Mouse (Mus musculus) G1E-ER4 (cell line): ENCODE data around the gene Ncor2. TPM values are rescaled to one million over a fixed set of nuclear protein-coding genes. Genes with fewer than 3 reads are reported as not detected.

Experiments
- GATA1 ChIP-seq: IDR thresholded peaks from one replicate; pipeline ENCODE4 v1.8.0; 2012; ENCODE audit warnings: low read length, inconsistent platforms
- polyA plus RNA-seq: library from polyadenylated mRNA; stranded (reverse); fragments of >175 nt; gene quantifications from 2 replicates; pipeline ENCODE4 v1.2.3, GENCODE M21; 2012

Gene Ncor2
- polyA plus RNA-seq, 1 experiment: not detected

DNA sequence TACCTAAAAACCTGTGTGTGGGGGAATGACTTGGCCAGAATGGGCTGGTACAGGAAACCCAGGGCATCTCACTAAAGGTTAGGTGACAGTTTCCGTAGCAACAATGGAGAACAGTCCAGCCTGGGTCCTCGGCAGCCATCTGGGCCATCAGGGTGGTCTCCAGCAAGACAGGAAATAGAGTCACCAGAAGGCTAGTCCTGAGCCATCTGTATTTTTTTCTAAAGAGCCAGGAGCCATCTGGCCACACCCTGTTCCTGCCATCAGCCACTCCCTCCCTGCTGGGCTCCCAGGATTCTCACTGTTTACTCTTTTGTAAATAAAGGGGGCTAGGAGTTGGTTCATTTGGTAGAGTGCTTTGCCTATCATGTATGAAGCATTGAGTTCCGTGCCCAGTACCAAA, 16.1 kb upstream of the Ncor2 start:
- no peak for TF ChIP-seq GATA1

DNA sequence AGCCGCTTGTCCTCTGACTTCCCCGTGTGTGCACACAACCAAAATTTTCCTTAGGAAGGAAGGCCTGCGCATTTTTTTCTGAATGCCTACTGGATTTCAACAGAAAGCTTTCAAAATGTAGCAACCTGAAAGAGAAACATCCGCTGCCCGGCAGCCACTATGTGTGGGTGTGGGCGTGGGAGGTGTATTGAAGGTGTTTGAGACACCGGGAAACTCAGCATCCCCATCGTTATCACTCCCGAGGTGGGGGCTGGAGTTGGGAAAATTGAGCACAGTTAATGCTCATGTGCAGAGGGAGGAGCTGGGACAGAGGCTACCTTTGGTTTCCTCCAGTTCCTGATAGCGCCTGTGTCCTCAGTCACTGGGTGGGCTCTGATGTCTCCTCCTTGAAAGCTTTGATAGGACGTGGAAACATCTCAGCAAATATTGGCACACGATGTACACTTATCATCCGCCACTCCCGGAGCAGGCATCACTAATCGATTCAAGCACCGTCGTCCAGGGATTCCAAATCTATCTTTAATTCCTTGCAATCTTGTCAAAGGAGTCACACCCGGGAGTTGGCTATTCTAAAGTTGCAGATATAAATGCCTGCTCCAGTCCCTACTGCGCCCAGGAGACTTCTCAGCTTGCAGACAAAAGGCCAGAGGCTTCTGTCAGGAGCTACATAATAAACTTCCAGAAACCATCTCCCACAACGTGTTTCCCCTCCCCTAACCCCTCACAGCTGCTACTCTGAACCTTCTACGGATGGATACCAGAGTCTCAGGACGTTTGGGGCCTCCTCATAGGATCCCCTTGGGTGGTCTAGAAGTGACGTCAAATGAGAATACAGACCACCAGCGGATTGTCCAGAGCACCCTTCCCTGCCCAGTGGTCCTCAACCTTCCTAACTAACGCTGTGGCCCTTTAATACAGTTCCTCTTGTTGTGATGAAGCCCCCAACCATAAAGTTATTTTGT, 14.7 kb upstream of the Ncor2 start:
- no peak for TF ChIP-seq GATA1

DNA sequence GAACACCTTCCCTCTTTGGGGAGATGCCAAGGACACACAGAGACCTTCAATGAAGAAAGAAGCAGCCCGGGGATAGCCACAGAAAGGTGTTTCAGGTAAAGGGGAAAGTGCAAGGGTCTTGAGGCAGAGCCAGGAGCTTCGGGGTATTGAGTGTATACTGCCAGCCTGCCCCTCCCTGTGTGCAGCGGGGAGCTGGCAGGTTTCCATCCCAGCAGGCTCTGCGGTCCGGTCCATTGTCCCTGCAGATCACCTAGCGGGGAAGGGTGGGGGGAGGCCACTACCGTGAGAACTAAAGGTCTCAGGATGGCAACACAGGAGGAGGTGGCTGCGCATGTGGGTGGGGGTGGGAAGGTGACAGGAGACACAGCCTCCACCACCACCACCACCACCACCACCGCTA, 12.6 kb upstream of the Ncor2 start:
- no peak for TF ChIP-seq GATA1

DNA sequence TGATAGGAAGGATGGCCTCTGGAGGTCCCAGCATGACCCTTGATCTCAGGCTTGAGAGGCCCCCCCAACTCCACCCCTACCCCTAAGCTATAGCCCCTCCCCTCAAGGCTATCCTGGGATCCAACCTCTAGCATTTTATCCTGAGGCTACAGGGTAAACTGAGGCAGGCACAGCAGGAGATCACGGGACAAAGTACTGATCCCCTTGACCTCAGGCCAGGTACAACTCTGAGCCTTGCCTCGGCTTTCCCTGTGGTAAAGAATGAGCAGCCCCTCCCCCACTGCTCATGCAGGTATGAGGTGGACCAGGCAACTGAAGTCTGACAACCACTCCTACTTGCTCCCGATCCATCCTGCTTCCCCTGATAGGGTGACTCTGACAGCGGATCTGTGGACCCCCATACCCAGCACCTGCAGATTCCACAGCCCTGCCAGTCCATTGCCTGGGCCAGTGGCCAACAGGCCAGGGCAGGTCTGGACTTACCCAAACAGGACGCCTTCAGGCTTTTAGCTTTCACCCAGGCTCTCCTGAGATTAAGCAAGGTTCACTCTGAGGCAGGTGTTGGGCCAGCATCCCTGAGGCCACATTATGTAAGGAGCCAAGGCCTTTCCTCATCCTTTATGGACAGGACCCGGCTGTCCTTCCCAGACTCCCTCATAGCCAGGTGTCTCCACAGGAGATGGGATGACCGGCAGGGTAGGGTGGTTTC, 11.2 kb upstream of the Ncor2 start:
- TF ChIP-seq GATA1: no peak

DNA sequence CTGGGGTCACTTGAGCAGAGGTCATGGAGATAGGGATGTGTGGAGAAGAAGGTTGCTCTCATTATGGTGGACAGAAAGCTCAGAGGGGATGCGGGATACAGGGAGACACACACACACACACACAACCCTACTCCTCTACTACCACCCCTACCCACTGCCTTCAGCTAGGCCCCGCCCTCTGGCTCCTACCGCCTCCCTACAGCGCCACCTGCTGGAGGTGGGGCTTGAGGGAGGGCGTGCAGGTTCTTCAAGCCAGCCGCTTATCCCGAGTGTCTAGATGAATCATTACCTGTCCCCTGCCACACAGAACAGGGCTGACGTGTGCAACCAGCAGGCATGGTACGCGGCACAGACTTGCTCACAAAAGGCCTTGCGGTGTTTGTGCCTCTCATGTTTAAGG, 10.6 kb upstream of the Ncor2 start:
- no peak for TF ChIP-seq GATA1

DNA sequence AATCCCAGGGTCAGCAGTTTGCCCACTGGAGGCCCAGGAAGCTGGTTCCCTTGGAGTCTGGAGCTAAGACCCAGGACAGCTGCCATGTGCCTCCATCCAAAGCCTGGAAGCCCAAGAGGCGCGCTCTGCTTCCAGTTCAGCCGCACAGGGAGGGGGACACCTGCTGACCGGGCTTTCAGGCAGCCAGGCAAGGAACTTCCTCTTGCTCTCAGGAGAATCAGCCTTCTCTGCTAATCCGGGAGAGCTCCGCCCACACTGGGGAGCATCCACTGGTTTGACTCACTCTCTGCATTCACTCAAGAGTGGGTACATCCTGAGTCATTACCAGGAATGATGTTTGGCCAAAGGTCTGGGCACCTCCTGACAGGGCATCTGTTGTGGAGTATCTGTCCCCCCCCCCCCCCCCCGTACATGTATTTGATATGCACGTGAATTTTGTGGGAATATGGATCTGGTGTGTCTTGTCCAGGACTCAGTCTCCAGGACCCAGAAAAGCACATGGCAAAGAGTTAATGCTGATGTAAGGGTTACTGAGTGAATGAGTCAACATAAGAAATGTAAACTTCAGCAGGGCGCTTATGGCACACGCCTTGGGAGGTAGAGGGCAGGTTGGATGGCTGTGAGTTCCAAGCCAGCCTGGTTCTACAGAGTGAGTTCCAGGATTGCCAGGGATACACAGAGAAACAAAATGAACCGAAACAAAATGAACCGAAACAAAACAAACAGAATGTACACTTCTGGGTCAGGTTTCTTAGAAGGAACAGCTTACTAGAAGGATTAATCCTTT, 10.0 kb upstream of the Ncor2 start:
- TF ChIP-seq GATA1: no peak

DNA sequence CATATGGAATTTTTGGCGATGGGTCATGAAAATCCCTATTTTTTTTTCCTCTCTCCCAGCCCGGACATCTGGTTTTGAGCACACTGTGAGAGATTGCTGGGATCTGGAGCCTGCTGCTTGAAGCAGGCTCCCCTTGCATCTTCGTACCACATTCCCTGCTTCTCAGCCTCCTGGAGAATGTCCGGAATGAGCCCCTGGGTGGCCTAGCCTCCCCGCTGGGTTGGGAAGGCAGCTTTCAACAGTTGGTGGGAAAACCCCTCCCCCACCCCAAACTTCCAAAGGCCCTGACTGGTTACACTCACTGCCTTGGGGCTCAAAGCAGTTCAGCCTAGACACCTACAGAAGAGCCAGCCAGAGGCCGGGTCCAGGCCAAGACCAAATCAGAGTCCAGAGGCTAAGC, 5.8 kb upstream of the Ncor2 start:
- TF ChIP-seq GATA1: no peak

DNA sequence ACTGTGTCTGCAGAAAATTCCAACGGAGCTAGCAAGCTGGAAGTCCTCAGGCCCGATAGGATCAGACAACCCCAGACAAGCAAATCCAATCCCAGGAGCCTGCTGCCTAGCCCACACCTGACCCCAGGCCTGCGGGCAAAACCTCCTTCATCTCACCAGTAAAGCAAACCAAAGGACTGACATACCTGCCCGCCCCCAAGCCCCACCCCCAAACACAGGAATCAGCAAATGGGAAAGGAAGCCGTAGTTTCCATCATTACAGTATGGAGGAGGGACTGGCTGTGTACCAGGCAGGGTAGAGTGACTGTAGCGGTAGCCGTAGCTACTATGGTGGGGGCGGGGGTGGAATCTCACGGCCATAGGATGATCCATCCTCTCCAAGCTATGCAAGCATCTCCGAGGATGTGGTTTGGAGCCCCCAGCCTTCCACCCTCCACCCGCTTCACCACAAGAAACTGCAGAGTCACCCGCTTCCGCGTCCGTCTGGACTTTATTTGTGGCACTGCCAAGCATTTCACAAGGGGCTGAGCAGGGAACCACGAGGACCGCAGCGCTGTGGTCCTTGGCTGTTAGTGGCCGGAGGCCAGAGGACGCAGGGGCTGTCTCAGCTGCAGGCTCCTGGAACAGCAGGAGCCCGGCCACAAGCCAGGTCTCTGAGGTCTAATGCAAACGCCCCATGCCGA, 4.4 kb upstream of the Ncor2 start:
- TF ChIP-seq GATA1: no peak

DNA sequence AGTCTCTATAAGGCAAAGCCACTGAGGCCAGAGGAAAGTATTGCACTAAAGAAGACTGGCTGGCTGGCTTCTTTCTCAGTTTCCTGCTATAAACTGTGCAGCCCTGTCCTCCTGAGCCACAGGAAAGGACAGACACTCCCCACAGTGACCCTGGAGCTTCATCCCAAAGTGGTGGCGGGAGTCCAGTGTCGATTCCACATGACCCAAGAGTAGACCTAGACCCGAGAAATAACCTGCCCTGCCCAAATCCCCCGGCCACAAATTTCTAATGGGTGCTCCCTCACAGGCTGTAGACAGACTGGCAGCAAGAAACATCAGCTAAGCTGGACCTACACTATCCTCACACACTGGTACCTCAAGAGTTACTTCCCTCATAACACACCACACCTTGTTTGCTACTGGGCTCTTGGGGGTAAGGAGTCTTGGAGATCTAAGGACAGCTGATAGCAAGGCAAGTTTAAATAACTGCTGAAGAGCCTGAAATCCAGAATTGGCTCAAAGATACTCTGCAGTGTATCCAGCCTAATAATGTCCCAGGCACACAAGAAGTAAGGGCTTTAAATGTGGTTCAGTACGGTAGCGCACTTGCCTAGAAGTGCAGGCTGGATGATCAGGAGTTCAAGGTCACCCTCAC, 1.7 kb upstream of the Ncor2 start:
- TF ChIP-seq GATA1: no peak

DNA sequence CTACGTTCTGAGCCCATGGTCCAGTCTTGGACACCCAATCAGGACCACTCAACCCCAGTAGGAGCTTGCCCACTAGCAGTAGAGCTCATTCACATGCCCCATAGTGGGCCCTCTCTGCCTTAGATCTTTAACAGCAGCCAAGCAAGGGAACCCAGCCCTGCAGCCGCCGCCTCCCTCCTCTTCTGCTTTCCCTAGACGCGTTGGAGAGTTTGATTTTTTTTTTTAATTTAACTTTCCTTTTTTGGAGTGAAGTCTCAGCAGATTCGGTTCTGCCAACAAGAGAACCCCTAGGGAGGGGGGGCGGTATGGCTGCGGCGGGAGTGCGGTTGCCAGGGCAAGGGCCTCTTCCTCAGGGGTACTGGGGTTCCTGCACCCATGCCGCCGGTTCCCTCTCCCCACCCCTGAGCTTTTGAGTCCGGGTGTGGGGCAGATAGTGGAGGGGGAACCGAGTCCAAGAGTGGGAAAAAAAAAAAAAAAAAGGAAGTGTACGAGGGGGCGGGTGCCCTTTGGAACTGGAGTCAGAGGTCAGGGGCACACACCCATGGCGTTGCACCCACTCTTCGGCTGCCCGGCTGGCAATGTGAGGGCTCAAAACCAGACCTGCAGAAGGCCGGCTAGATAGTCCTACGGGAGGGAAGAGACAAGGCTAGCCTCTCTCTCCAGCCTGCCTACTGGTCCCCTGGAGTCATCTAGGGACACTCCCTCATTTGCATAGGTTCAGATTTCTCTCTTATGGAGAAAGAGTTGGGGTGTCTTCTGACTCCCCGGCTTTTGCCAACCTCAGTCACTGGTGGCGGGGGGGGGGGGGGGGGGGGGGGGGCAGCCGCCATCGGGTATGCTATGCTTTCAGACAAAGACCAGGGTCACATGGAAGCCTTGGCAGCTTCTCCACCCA, 963 bp upstream of the Ncor2 start:
- TF ChIP-seq GATA1: no peak

DNA sequence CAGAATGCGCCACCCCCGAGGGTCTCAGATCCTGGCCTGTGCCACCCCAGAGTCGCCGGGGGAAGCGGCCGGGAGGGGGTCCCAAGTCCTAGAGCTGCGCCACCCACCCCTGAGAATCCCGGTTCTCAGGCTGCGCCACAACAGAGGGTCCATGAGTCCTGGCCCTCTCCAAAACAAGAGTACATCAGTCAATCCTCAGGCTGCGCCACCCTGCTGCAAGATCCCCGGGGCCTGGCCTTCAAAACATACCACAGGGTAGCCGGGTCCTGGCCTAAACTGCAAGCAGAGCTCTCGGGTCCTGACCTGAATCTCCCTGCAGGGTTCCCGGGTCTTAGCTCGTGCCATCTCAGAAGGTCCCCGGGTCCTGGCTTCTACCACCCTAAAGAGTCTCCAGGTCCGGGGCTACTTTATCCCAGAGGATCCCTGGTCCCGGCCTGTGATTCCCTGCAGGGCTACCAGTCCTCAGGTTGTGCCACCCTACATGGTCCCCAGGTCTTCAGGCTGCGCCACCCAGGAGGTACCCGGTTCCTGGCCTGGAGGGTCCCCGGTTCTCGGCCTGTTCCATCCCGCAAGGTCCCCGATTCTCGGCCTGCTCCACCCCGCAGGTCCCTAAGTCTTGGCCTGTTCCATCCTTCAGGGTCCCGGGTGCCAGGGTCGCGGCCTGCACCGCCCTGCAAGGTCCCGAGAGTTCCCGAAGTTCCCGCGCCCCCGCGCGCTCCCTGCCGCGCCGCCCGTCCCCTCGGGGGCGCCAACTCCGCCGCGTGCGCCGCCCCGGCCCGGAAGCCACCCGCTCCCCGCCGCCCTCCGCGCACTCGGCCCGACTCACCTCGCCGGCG, 630 bp downstream of the Ncor2 start:
- no peak for TF ChIP-seq GATA1

DNA sequence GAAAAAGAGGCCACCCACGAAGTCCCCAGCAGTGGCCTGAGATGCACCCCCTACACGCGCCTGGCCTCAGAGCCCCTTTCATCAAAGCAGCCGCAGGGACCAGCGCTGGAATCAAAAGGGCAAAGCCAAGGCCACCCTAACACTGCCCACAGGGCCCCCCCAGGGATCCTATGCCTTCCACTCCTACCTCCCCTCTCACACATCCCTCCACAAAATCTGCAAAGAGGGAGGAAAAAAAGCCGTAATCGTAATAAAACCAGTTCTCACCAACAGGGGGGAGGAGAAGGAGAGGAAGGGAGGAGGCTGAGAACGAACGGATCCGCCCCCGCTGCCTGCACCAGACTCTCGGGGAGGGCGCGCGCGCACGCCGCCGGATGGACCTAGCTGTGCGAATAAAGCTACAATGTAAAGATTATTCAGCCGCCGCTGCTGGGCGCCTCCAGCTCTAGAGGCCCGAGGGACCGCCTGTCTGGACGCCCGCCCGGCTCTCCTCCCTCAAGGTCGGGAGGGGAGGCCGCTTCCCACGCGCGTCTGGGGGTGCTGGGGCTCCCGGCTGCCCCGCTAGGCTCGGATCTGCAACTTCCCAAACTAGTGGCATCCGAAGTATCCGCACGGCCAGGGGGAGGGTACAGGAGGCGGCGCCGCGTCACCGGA, 1.4 kb downstream of the Ncor2 start:
- no peak for TF ChIP-seq GATA1
